Mouse (Mus musculus): ENCODE measurements around the gene Ticrr.

Gene Ticrr

DNA sequence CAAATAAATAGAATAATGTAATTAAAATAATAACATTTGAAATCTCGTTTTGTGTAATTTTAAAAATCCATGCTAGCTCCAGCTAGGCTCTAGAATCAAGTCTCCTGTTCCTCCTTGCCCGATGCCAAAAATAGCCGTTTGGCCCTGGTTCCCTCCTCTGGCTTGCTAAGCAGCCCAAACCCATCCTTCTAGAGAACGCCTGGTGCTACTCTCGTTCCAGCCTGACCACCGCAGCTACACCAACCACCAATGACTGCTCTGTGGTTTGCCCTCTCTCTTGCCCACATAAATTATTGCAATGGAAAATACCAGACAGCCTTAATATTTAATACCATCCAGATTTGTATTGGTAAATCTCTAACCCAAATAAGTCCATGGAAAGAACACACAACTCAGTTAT, 87.7 kb downstream of the Ticrr start:
- DNase-seq (ENCODE audit: low spot score) = no peak

Data from lung, postnatal 25 days (tissue).